Mouse (Mus musculus) liver, embryonic 11.5 days (tissue): Measurements from ENCODE around the gene Klf16. TPM values are rescaled to one million over a fixed set of nuclear protein-coding genes. Genes with fewer than 3 reads are reported as not detected.
A peak's percentile ranks its signal among the peaks of the same experiment; 100 is the strongest.

ENCODE experiments used
- ATAC-seq: fragments of 200-750 bp; cut with Nextera tagmentation; replicated peaks from 2 replicates; pipeline ENCODE4 v1.8.0; 2017; ENCODE audit warnings: moderate number of reproducible peaks, mild to moderate bottlenecking, moderate TSS enrichment, moderate library complexity; ENCODE audit not compliant: low FRiP score
- DNase-seq: peaks from one replicate; pipeline ENCODE4 v3.0.0-alpha.2; 2017; ENCODE audit warnings: low spot score
- H3K27ac ChIP-seq: fragments of 300-500 bp; sonication (generic); 2 replicates; pipeline ENCODE4 v1.5.1; 2014; ENCODE audit warnings: mild to moderate bottlenecking, low read depth, low read length, control low read depth
- H3K27me3 ChIP-seq: fragments of 300-500 bp; sonication (generic); replicated peaks from 2 replicates; pipeline ENCODE4 v1.6.1; 2014; ENCODE audit warnings: low read length, mixed read lengths; ENCODE audit not compliant: control insufficient read depth, insufficient read depth
- H3K36me3 ChIP-seq: fragments of 300-500 bp; sonication (generic); 2 replicates; pipeline ENCODE4 v1.6.1; 2014; ENCODE audit warnings: mild to moderate bottlenecking, low read length, moderate library complexity, mixed read lengths; ENCODE audit not compliant: control insufficient read depth, insufficient read depth
- H3K4me1 ChIP-seq: fragments of 300-500 bp; sonication (generic); replicated peaks from 2 replicates; pipeline ENCODE4 v1.6.1; 2014; ENCODE audit warnings: low read length, mixed read lengths; ENCODE audit not compliant: control insufficient read depth, insufficient read depth
- H3K4me2 ChIP-seq: fragments of 300-500 bp; sonication (generic); 2 replicates; pipeline ENCODE4 v1.6.1; 2014; ENCODE audit warnings: mild to moderate bottlenecking, control low read depth, moderate library complexity
- H3K4me3 ChIP-seq: fragments of 300-500 bp; sonication (generic); 2 replicates; pipeline ENCODE4 v1.5.1; 2014; ENCODE audit warnings: low read depth, low read length, control low read depth
- H3K9ac ChIP-seq: fragments of 300-500 bp; sonication (generic); 2 replicates; pipeline ENCODE4 v1.6.1; 2014; ENCODE audit warnings: low read depth, low read length, control low read depth
- H3K9me3 ChIP-seq: fragments of 300-500 bp; sonication (generic); 2 replicates; pipeline ENCODE4 v1.6.1; 2016; ENCODE audit warnings: low read length, inconsistent platforms, mixed read lengths; ENCODE audit not compliant: control insufficient read depth
- WGBS: fragments of 180-500 bp; shearing (Covaris S2); extraction: QIAGEN DNeasy Blood & Tissue Kit; methylation state at CpG from one replicate; pipeline ENCODE4 v1.1.7; 2014; 5-methylcytosine and 5-hydroxymethylcytosine counted together
- microRNA-seq: library from miRNA; unstranded; fragments of <30 nt; microRNA quantifications from one replicate; pipeline ENCODE4, GENCODE M21; 2017; ENCODE audit warnings: borderline number of aligned reads
- polyA plus RNA-seq: library from polyadenylated mRNA; unstranded; fragments of >200 nt; fragmentation: Nextera tagmentation; extraction: Ambion mirVana; gene quantifications from 2 replicates; pipeline ENCODE4 v1.2.1, GENCODE M21; 2014

Klf16 gene
- polyA plus RNA-seq, 1 experiment from 2014 or later, result 11.4 TPM

DNA sequence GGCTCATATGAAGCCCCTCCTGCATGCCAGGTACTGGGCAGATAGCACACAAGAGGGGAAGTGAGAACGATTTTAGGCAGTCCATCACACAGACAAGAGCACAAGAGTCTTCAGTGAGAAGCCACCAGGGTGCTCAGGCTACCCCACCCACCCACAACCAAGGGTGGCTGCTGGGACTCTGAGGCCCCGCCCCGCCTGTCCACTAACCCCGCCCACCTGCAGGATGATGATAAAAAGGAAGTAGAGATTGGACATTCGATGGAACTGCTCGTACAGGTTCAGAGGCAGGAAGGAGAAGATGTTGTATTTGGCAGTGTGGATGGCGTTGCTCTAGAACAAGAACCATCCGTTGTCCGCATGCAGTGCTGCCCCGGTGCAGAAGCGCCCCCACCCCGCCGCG is 42.0 kb downstream of the Klf16 start:
- Histone ChIP-seq H3K9ac (peak overlapping the region; percentile 39), H3K27ac (peak overlapping the region; percentile 59; the same call in 1 of the 2 replicates), H3K4me3 (peak overlapping the region; percentile 43), H3K27me3 (no peaks in the 10 kb centered on the region; the same call in 1 of the 2 replicates), H3K4me2 (peak overlapping the region; percentile 68), H3K9me3 (no peaks in the 10 kb centered on the region), H3K36me3 (no peaks in the 10 kb centered on the region), H3K4me1 (peaks cover 39% of the 10 kb centered on the region)
- peak; percentile 42 for ATAC-seq
- DNase-seq, result peak; percentile 66
- 8% methylated on average over 14 of the region's 14 CpGs for WGBS

DNA sequence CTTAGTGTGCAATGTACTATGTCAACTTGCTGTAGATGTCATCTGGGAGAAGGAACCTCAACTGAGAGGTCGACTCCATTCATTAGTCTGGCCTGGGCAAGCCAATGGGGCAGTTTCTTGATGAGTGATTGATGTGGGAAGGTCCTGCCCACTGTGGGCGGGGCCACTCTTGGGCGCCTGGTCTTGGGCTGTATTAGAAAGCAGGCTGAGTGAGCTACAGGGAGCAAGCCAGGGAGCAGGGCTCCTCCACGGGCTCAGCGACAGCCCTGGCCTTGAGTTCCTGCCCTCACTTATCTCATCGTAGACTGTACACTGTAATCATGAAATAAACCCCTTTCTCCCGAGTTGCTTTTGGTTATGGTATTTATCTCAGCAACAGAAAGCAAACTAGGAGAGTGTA is 43.4 kb downstream of the Klf16 start:
- ATAC-seq (peak; percentile 78), DNase-seq (no peak)
- Histone ChIP-seq H3K4me2 (peak overlapping the region; percentile 34; the same call in 1 of the 2 replicates), H3K9me3 (no peaks in the 10 kb centered on the region), H3K4me1 (peaks cover 39% of the 10 kb centered on the region), H3K27me3 (peaks cover 3% of the 10 kb centered on the region), H3K9ac (0 out of 2 replicates have a peak overlapping the region, but pooled peaks have one; percentile 8), H3K27ac (peak overlapping the region; percentile 59; the same call in 1 of the 2 replicates), H3K36me3 (no peaks in the 10 kb centered on the region), H3K4me3 (no peak overlapping the region)
- whole genome bisulfite sequencing, result 14% methylated on average over 7 of the region's 7 CpGs

DNA sequence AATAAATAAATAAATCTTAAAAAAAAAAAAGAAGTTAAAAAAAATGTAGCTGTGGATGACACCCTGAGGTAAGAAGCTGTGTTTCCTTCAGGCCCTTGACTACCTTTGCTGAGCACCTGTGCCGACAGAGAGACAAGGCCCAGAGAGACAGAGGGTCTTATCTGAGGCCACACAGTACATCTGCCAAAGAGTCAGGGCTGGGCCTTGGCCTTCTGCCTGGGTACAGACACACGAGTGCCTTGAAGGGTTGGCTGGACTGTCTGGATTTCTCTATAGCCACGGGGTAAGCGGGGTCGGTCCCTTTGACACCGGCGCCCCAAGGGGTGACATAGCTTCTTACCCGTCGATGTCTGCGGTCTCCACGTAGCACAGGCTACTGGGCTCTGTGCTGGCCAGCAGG is 44.3 kb downstream of the Klf16 start:
- Histone ChIP-seq H3K36me3 (no peaks in the 10 kb centered on the region), H3K4me3 (no peak overlapping the region), H3K27me3 (peaks cover 3% of the 10 kb centered on the region), H3K27ac (no peak overlapping the region), H3K9me3 (no peaks in the 10 kb centered on the region), H3K4me1 (peaks cover 36% of the 10 kb centered on the region), H3K4me2 (no peak overlapping the region), H3K9ac (no peak overlapping the region)
- DNase-seq, result no peak
- 0 out of 2 replicates have a peak, but pooled peaks have one; percentile 18 for ATAC-seq
- 79% methylated on average over 11 of the region's 11 CpGs for WGBS

GRCm38 (mm10) chr10:80526172-80526571 is 50.9 kb downstream of the Klf16 start:
- no peak overlapping the region for H3K4me3 ChIP-seq

DNA sequence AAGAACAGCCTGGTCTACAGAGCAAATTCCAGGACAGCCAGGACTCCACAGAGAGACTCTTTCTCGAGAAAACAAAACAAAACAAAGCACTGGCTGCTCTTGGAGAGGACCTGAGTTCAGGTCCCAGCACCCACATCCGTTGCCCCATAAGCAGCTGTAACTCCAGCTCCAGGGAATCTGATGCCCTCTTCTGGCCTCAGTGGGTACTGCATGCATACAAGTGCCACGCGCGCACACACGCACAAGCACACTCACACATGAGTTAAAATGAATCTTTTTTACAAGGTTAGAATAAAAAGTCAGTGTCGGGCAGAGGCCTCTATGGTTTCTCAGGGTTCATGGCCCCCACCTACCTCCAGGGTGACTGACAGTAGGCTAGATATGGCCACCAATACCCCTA is 53.8 kb downstream of the Klf16 start:
- DNase-seq (no peak), ATAC-seq (no peak)
- no peak overlapping the region for H3K4me2 ChIP-seq
- no peak overlapping the region for H3K4me3 ChIP-seq
- H3K36me3 ChIP-seq, result no peaks in the 10 kb centered on the region
- no peaks in the 10 kb centered on the region for H3K4me1 ChIP-seq
- H3K27ac ChIP-seq, result no peak overlapping the region
- H3K9ac ChIP-seq, result no peak overlapping the region
- WGBS, result 88% methylated on average over 7 of the region's 7 CpGs
- H3K27me3 ChIP-seq, result peaks cover 8% of the 10 kb centered on the region; the same call in 1 of the 2 replicates
- H3K9me3 ChIP-seq, result peaks cover 5% of the 10 kb centered on the region; the same call in 1 of the 2 replicates

More at GRCm38 (mm10) chr10:80526172-80526571, 50.9 kb downstream of the Klf16 start:
- DNase-seq (no peak), ATAC-seq (no peak; the same call in 1 of the 2 replicates)
- no peaks in the 10 kb centered on the region for H3K4me1 ChIP-seq
- peaks cover 11% of the 10 kb centered on the region for H3K27me3 ChIP-seq
- 0 out of 2 replicates have a peak overlapping the region, but pooled peaks have one; percentile 10 for H3K4me2 ChIP-seq
- H3K9ac ChIP-seq, result no peak overlapping the region
- H3K36me3 ChIP-seq, result no peaks in the 10 kb centered on the region
- WGBS, result 33% methylated on average over 9 of the region's 9 CpGs
- H3K27ac ChIP-seq, result no peak overlapping the region
- 0 out of 2 replicates have a peak, but pooled peaks cover 2% of the 10 kb centered on the region for H3K9me3 ChIP-seq

- no peaks in the 10 kb centered on the region for H3K4me1 ChIP-seq
- no peak overlapping the region for H3K9ac ChIP-seq
- peaks cover 15% of the 10 kb centered on the region for H3K27me3 ChIP-seq
- ATAC-seq, result no peak
- no peak for DNase-seq
- H3K27ac ChIP-seq, result no peak overlapping the region
- no peaks in the 10 kb centered on the region for H3K36me3 ChIP-seq
- WGBS, result 62% methylated on average over 2 of the region's 2 CpGs
- no peak overlapping the region for H3K4me3 ChIP-seq
- no peak overlapping the region for H3K4me2 ChIP-seq
- H3K9me3 ChIP-seq, result peaks cover 5% of the 10 kb centered on the region; the same call in 1 of the 2 replicates
These were observed 57.8 kb downstream of the Klf16 start for GRCm38 (mm10) chr10:80519287-80519686.

Small RNAs within 50 kb of the gene (microRNA-seq; reads per million reads assigned to microRNA genes)
- 1.1 reads per million for gene Mir6912

Other genes with a start within 250 kb of the Klf16 start
- gene Pcsk4, start 247.8 kb downstream of the Klf16 start, polyA plus RNA-seq, result 12.6 and 12.8 TPM in 2 replicates
- gene Reep6, start 247.4 kb downstream of the Klf16 start, polyA plus RNA-seq, result 74.3 and 76.1 TPM in 2 replicates
- 1.6 and 2.6 TPM in 2 replicates for gene Adamtsl5, start 228.9 kb downstream of the Klf16 start, polyA plus RNA-seq
- 0.25 TPM in 2 replicates for gene Plk5, start 220.9 kb downstream of the Klf16 start, polyA plus RNA-seq
- 2.5 and 3.7 TPM in 2 replicates for gene Mex3d, start 189.7 kb downstream of the Klf16 start, polyA plus RNA-seq
- 174 and 175 TPM in 2 replicates for gene Mbd3, start 177.8 kb downstream of the Klf16 start, polyA plus RNA-seq
- 835 and 866 TPM in 2 replicates for gene Uqcr11, start 170.5 kb downstream of the Klf16 start, polyA plus RNA-seq
- 148 and 149 TPM in 2 replicates for gene Tcf3, start 143.7 kb downstream of the Klf16 start, polyA plus RNA-seq
- 0.94 and 1.3 TPM in 2 replicates for gene Onecut3, start 82.5 kb downstream of the Klf16 start, polyA plus RNA-seq
- 0.12 and 0.23 TPM in 2 replicates for gene Atp8b3, start 38.2 kb downstream of the Klf16 start, polyA plus RNA-seq
- gene Rexo1, start 15.8 kb downstream of the Klf16 start, polyA plus RNA-seq, result 31.8 and 33.4 TPM in 2 replicates
- 89.7 and 96.5 TPM in 2 replicates for gene Abhd17a, start 13.0 kb upstream of the Klf16 start, polyA plus RNA-seq
- 93.9 and 94.3 TPM in 2 replicates for gene Scamp4, start 25.6 kb upstream of the Klf16 start, polyA plus RNA-seq
- 9.7 TPM in 2 replicates for gene Adat3, start 25.6 kb upstream of the Klf16 start, polyA plus RNA-seq
- gene Gm49322, start 28.7 kb upstream of the Klf16 start, polyA plus RNA-seq, result 3.6 TPM in 2 replicates
- gene Csnk1g2, start 45.5 kb upstream of the Klf16 start, polyA plus RNA-seq, result 92.3 and 96.1 TPM in 2 replicates
- 38.0 and 38.4 TPM in 2 replicates for gene Btbd2, start 79.8 kb upstream of the Klf16 start, polyA plus RNA-seq
- gene Mknk2, start 100.8 kb upstream of the Klf16 start, polyA plus RNA-seq, result 124 and 128 TPM in 2 replicates
- 56.7 and 57.3 TPM in 2 replicates for gene Mob3a, start 124.7 kb upstream of the Klf16 start, polyA plus RNA-seq
- gene Izumo4, start 124.9 kb upstream of the Klf16 start, polyA plus RNA-seq, result 5.7 and 6.8 TPM in 2 replicates
- gene Ap3d1, start 164.9 kb upstream of the Klf16 start, polyA plus RNA-seq, result 53.1 and 53.2 TPM in 2 replicates
- 23.9 and 28.2 TPM in 2 replicates for gene Dot1l, start 177.9 kb upstream of the Klf16 start, polyA plus RNA-seq
- 116 and 121 TPM in 2 replicates for gene Sf3a2, start 220.9 kb upstream of the Klf16 start, polyA plus RNA-seq
- 178 and 188 TPM in 2 replicates for gene Plekhj1, start 221.3 kb upstream of the Klf16 start, polyA plus RNA-seq
- gene Amh, start 227.9 kb upstream of the Klf16 start, polyA plus RNA-seq, result 0.14 TPM in 1 of 2 replicates, not detected in the other
- 1.1 and 1.5 TPM in 2 replicates for gene Jsrp1, start 236.2 kb upstream of the Klf16 start, polyA plus RNA-seq
- 1,793 and 1,800 TPM in 2 replicates for gene Oaz1, start 249.3 kb upstream of the Klf16 start, polyA plus RNA-seq